21 mouse cellular contexts compared by ENCODE assay signal in the genomic region with DNA sequence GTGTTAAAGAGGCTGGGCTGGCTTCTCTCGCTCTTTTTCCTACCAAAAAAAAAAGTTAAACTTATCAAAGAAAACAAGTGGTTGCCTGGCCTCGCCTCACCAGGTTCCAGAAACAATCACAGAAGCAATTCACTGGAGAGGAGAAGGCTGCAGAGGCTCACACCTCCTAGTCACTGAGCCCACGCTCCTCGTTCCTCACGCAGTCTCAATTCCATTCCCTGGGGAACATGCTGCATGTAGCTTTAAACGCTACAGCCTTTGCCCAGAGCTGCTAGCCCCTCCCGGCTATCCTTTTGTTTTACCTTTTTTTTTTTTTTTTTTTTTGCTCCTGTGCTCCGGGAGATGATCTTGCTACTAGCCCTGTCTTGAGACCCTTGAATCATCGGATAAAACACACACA. TPM values are rescaled to one million over a fixed set of nuclear protein-coding genes. Genes with fewer than 3 reads are reported as not detected.
A peak's percentile ranks its signal among the peaks of the same experiment; 100 is the strongest.
DNase-seq lines count a peak whose midpoint lies in the region; ATAC-seq and TF ChIP-seq lines count a peak whose summit lies in the region.
"Had no signal": no experiment of that assay in that cellular context is flagged by ENCODE, and none has a peak within 500 bp of the region (broad histone marks: within the 10 kb centered on the region; RNA-seq: fewer than 3 reads in every experiment).

No protein-coding gene starts in this region.

- no peaks in the 10 kb centered on the region for H3K27me3 ChIP-seq in kidney, embryonic 15.5 days
- H3K27me3 ChIP-seq in midbrain, embryonic 13.5 days = no peaks in the 10 kb centered on the region
- H3K27me3 ChIP-seq in forebrain, postnatal 0 days (ENCODE audit: insufficient read depth, low read length) = no peaks in the 10 kb centered on the region
- H3K27me3 ChIP-seq: CH12.LX had no signal

- H3K36me3 ChIP-seq in kidney, embryonic 15.5 days = no peaks in the 10 kb centered on the region
- H3K36me3 ChIP-seq in midbrain, embryonic 13.5 days = no peaks in the 10 kb centered on the region
- no peaks in the 10 kb centered on the region for H3K36me3 ChIP-seq in forebrain, postnatal 0 days (ENCODE audit: insufficient read depth)
- H3K36me3 ChIP-seq: hindbrain, embryonic 10.5 days had no signal

- H3K27ac ChIP-seq in kidney, embryonic 15.5 days = no peak overlapping the region
- no peak overlapping the region for H3K27ac ChIP-seq in midbrain, embryonic 13.5 days
- no peak overlapping the region for H3K27ac ChIP-seq in forebrain, postnatal 0 days (ENCODE audit: low read depth, low read length)
- H3K27ac ChIP-seq: hindbrain, embryonic 10.5 days had no signal

- DNase-seq in frontal cortex, postnatal 25 days (ENCODE audit: low spot score in 2 of 2) = no peak
- DNase-seq in kidney, adult 11 months = no peak
- DNase-seq in R1 (ENCODE audit: low read depth, low spot score) = peak; percentile 34
- DNase-seq in forebrain, postnatal 0 days = no peak
- no peak for DNase-seq in gastrocnemius, postnatal 4 days (ENCODE audit: low spot score in 2 of 2)
- DNase-seq: adrenal gland, postnatal 10 days; cerebellum, adult 18-20 months; gastrocnemius, postnatal 14 days; kidney, postnatal 10 days; right cerebral cortex, adult 18-20 months; thymus, postnatal 4 days had no signal

- H3K4me1 ChIP-seq in kidney, embryonic 15.5 days = peaks cover 8% of the 10 kb centered on the region; the same call in 1 of the 2 replicates
- peaks cover 16% of the 10 kb centered on the region for H3K4me1 ChIP-seq in midbrain, embryonic 13.5 days (replicated peaks)
- no peaks in the 10 kb centered on the region for H3K4me1 ChIP-seq in forebrain, postnatal 0 days (ENCODE audit: insufficient read depth)

- H3K4me2 ChIP-seq in kidney, embryonic 15.5 days = peak overlapping the region; percentile 23; the same call in 1 of the 2 replicates
- H3K4me2 ChIP-seq in midbrain, embryonic 13.5 days (replicated peaks) = peak overlapping the region; percentile 5; the same call in 1 of the 2 replicates
- no peak overlapping the region for H3K4me2 ChIP-seq in forebrain, postnatal 0 days (ENCODE audit: low read depth)

- WGBS in kidney, embryonic 15.5 days = 4% methylated on average over 9 of the region's 9 CpGs
- 5% methylated on average over 9 of the region's 9 CpGs for WGBS in midbrain, embryonic 13.5 days
- 8% methylated on average over 9 of the region's 9 CpGs for WGBS in forebrain, postnatal 0 days

- TF ChIP-seq CTCF in forebrain, postnatal 0 days (IDR thresholded peaks at IDR 0.05; ENCODE audit: low read depth) = no peak

- H3K9me3 ChIP-seq in kidney, embryonic 15.5 days (replicated peaks) = no peaks in the 10 kb centered on the region
- H3K9me3 ChIP-seq in midbrain, embryonic 13.5 days = no peaks in the 10 kb centered on the region
- no peaks in the 10 kb centered on the region for H3K9me3 ChIP-seq in forebrain, postnatal 0 days (ENCODE audit: low read length)
- H3K9me3 ChIP-seq: hindbrain, embryonic 10.5 days had no signal

- H3K9ac ChIP-seq in kidney, embryonic 15.5 days = no peak overlapping the region
- H3K9ac ChIP-seq in midbrain, embryonic 13.5 days (replicated peaks) = no peak overlapping the region
- H3K9ac ChIP-seq in forebrain, postnatal 0 days = no peak overlapping the region

- no peak overlapping the region for H3K4me3 ChIP-seq in kidney, embryonic 15.5 days (replicated peaks)
- no peak overlapping the region for H3K4me3 ChIP-seq in midbrain, embryonic 13.5 days (replicated peaks)
- H3K4me3 ChIP-seq in forebrain, postnatal 0 days (ENCODE audit: low read depth, low read length) = no peak overlapping the region
- H3K4me3 ChIP-seq: erythroblast, embryonic 14.5 days; hindbrain, embryonic 10.5 days had no signal

- peak; percentile 97 for ATAC-seq in frontal cortex, adult (ENCODE audit: low TSS enrichment)
- no peak for ATAC-seq in kidney, embryonic 15.5 days (replicated peaks; ENCODE audit: low FRiP score)
- no peak for ATAC-seq in midbrain, embryonic 13.5 days
- no peak for ATAC-seq in forebrain, postnatal 0 days
- ATAC-seq: forebrain, embryonic 16.5 days; intestine, embryonic 16.5 days had no signal

RNA-seq across cellular contexts. Expression of gene Tmem132d, which starts 31.6 kb away (rescaled TPM):
- polyA plus RNA-seq in kidney, embryonic 15.5 days (2015; fragmentation: Nextera tagmentation; extraction: Ambion mirVana) = 0.30 and 0.58 TPM in 2 replicates
- 1.2 and 1.3 TPM in 2 replicates for polyA plus RNA-seq in midbrain, embryonic 13.5 days (2015; fragmentation: Nextera tagmentation; extraction: Ambion mirVana)
- total RNA-seq in forebrain, postnatal 0 days (2014; rRNA removed) = 8.8 and 13.0 TPM in 2 replicates
- 2.0 and 2.3 TPM in 2 replicates for polyA plus RNA-seq in forebrain, postnatal 0 days (2015; fragmentation: Nextera tagmentation; extraction: Ambion mirVana)
- under 1 TPM; 0.12 to 0.18 TPM for total RNA-seq in gastrocnemius, postnatal 4 days (2021)
- total RNA-seq: CH12.LX; megakaryocyte-erythroid progenitor cell, adult 5-6 weeks had no signal
- polyA plus RNA-seq: erythroblast, embryonic 14.5 days; intestine, embryonic 16.5 days; liver, embryonic 16.5 days had no signal
